Mouse (Mus musculus) bone marrow macrophage, adult 2 months (primary cell): ENCODE measurements at regions not wholly inside any gene's neighbourhood (a gene's known extent, or its start where the extent isn't known, plus 50 kb on each side); places are given as distances from the start of the nearest gene placed in this dataset.

Experiments used
- CTCF ChIP-seq: IDR thresholded peaks from 2 replicates; pipeline ENCODE4 v1.5.1; 2012; ENCODE audit warnings: low read depth, mild to moderate bottlenecking, low read length, moderate library complexity
- POLR2A ChIP-seq: IDR thresholded peaks from 2 replicates; pipeline ENCODE4 v1.6.1; 2012; ENCODE audit warnings: mild to moderate bottlenecking, low read depth, low read length, borderline replicate concordance

GRCm38 (mm10) chr2:48733936-48734335 lies 80.0 kb upstream of the Acvr2a start:
- TF ChIP-seq POLR2A (no peak), CTCF (no peak)
